Mouse (Mus musculus) limb, embryonic 14.5 days (tissue): ENCODE measurements around the gene H2-M10.2. TPM values are rescaled to one million over a fixed set of nuclear protein-coding genes. Genes with fewer than 3 reads are reported as not detected.
"Not testable (repeated sequence)": the region's sequence is repeated elsewhere in the genome, so short reads cannot be mapped to it uniquely, and the experiment has no call there.

Experiments used
- ATAC-seq: fragments of 200-750 bp; cut with Nextera tagmentation; 2 replicates; pipeline ENCODE4 v1.8.0; 2017; ENCODE audit warnings: low read depth, moderate number of reproducible peaks, moderate TSS enrichment; ENCODE audit not compliant: low FRiP score
- DNase-seq: peaks from one replicate; pipeline ENCODE4 v3.0.0-alpha.2; 2015; ENCODE audit warnings: low spot score
- H3K27ac ChIP-seq: fragments of 300-500 bp; sonication (generic); replicated peaks from 2 replicates; pipeline ENCODE4 v1.5.1; 2014; ENCODE audit warnings: low read depth, mild to moderate bottlenecking, low read length, moderate library complexity, mixed read lengths
- H3K27me3 ChIP-seq: fragments of 300-500 bp; sonication (generic); 2 replicates; pipeline ENCODE4 v1.6.1; 2014; ENCODE audit warnings: low read length, mixed read lengths; ENCODE audit not compliant: control insufficient read depth, insufficient read depth
- H3K36me3 ChIP-seq: fragments of 300-500 bp; sonication (generic); 2 replicates; pipeline ENCODE4 v1.6.1; 2014; ENCODE audit warnings: mild to moderate bottlenecking, low read length, moderate library complexity, mixed read lengths; ENCODE audit not compliant: control insufficient read depth, insufficient read depth
- H3K4me1 ChIP-seq: fragments of 300-500 bp; sonication (generic); 2 replicates; pipeline ENCODE4 v1.6.1; 2014; ENCODE audit warnings: antibody characterized with exemption, low read length, mixed read lengths; ENCODE audit not compliant: control insufficient read depth, insufficient read depth
- H3K4me2 ChIP-seq: fragments of 300-500 bp; sonication (generic); replicated peaks from 2 replicates; pipeline ENCODE4 v1.6.1; 2014; ENCODE audit warnings: low read depth, mild to moderate bottlenecking, low read length, moderate library complexity; ENCODE audit not compliant: severe bottlenecking
- H3K4me3 ChIP-seq: fragments of 300-500 bp; sonication (generic); replicated peaks from 2 replicates; pipeline ENCODE4 v1.5.1; 2014; ENCODE audit warnings: low read length
- H3K9ac ChIP-seq: fragments of 300-500 bp; sonication (generic); 2 replicates; pipeline ENCODE4 v1.6.1; 2014; ENCODE audit warnings: mild to moderate bottlenecking, low read depth, low read length, moderate library complexity; ENCODE audit not compliant: severe bottlenecking
- H3K9me3 ChIP-seq: fragments of 300-500 bp; sonication (generic); 2 replicates; pipeline ENCODE4 v1.6.1; 2016; ENCODE audit warnings: low read length; ENCODE audit not compliant: control insufficient read depth
- POLR2A ChIP-seq: fragments of 200-500 bp; IDR thresholded peaks from 2 replicates; pipeline ENCODE4 v1.8.0; 2012; ENCODE audit warnings: inconsistent platforms, mild to moderate bottlenecking, moderate library complexity, borderline replicate concordance; ENCODE audit not compliant: insufficient read depth, insufficient read length; ENCODE audit errors: extremely low read depth
- WGBS: fragments of 180-500 bp; shearing (Covaris S2); extraction: QIAGEN DNeasy Blood & Tissue Kit; methylation state at CpG from one replicate; pipeline ENCODE4 v1.1.7; 2014; 5-methylcytosine and 5-hydroxymethylcytosine counted together
- polyA plus RNA-seq, 2 experiments: library from polyadenylated mRNA; depleted of rRNA in 1 of 2; stranded (reverse) in 1 of 2; unstranded in 1 of 2; fragments of >200 nt; fragmentation: Nextera tagmentation in 1 of 2; extraction: Ambion mirVana in 1 of 2; gene quantifications; 2 replicates each; pipeline versions ENCODE4 v1.2.1 to v1.2.3; 2012 to 2014

H2-M10.2 gene
- polyA plus RNA-seq, 2 experiments: not detected

- peaks cover 18% of the 10 kb centered on the region for H3K27me3 ChIP-seq
- WGBS: 27% methylated on average over 27 of the region's 33 CpGs
These were observed 37.4 kb downstream of the H2-M10.2 start for GRCm38 (mm10) chr17:36248886-36249285.

GRCm38 (mm10) chr17:36245741-36246140 lies 40.5 kb downstream of the H2-M10.2 start:
- Histone ChIP-seq H3K9me3 (no peaks in the 10 kb centered on the region), H3K36me3 (no peaks in the 10 kb centered on the region), H3K9ac (no peak overlapping the region), H3K27ac (no peak overlapping the region), H3K4me2 (no peak overlapping the region), H3K27me3 (peaks cover 13% of the 10 kb centered on the region), H3K4me1 (peaks cover 3% of the 10 kb centered on the region; the same call in 1 of the 2 replicates), H3K4me3 (no peak overlapping the region)
- ATAC-seq (no peak), DNase-seq (no peak)
- WGBS: 86% methylated on average over 2 of the region's 2 CpGs
- no peak for TF ChIP-seq POLR2A

More at GRCm38 (mm10) chr17:36248886-36249285, 37.4 kb downstream of the H2-M10.2 start:
- Histone ChIP-seq H3K27ac (no peak overlapping the region), H3K4me1 (peaks cover 2% of the 10 kb centered on the region; the same call in 1 of the 2 replicates), H3K4me2 (no peak overlapping the region), H3K36me3 (no peaks in the 10 kb centered on the region), H3K4me3 (no peak overlapping the region), H3K9ac (no peak overlapping the region), H3K9me3 (no peaks in the 10 kb centered on the region)
- DNase-seq: no peak
- no peak for TF ChIP-seq POLR2A
- no peak for ATAC-seq

GRCm38 (mm10) chr17:36244031-36244430 lies 42.3 kb downstream of the H2-M10.2 start:
- Histone ChIP-seq H3K9me3 (no peaks in the 10 kb centered on the region), H3K4me1 (peaks cover 6% of the 10 kb centered on the region; the same call in 1 of the 2 replicates), H3K27ac (no peak overlapping the region), H3K4me2 (no peak overlapping the region), H3K4me3 (no peak overlapping the region), H3K9ac (no peak overlapping the region), H3K27me3 (peaks cover 4% of the 10 kb centered on the region), H3K36me3 (no peaks in the 10 kb centered on the region)
- no peak for ATAC-seq
- WGBS: 40% methylated on average over 5 of the region's 5 CpGs
- no peak for DNase-seq
- TF ChIP-seq POLR2A: no peak

DNA sequence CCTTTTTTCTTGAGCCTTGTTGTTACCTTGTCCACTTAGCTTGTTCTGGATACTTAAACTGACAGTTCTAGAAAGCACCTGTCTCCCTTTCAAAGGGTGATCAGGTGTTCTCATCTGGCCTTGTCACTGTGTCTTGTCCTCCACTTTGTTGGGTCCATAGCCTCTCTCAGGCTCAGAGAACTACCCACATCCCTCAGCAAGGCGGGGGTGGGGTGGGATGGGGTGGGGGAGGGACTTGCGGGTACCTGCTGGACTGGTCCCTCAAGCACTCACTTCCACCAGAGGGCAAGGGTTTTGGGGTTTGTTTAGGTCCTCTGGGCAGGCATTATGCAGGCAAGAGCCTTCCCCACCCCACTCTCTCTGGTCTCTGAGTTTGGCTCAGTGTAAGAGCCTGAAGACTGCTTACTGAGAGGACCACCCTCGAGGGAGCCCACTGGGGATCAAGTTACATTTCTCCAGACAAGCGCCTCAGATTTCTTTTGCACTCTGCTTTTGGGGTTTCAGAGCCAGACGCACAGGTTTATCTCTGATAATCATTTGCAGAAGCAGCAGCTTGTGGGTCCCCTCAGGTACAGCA lies 45.6 kb downstream of the H2-M10.2 start:
- no peak for DNase-seq
- H3K4me3 ChIP-seq: no peak overlapping the region
- H3K36me3 ChIP-seq: no peaks in the 10 kb centered on the region
- no peak for ATAC-seq
- peaks cover 23% of the 10 kb centered on the region for H3K27me3 ChIP-seq
- WGBS: 12% methylated on average over 5 of the region's 5 CpGs
- peaks cover 9% of the 10 kb centered on the region; the same call in 1 of the 2 replicates for H3K4me1 ChIP-seq
- no peak for TF ChIP-seq POLR2A
- no peak overlapping the region for H3K4me2 ChIP-seq
- no peak overlapping the region for H3K9ac ChIP-seq
- no peaks in the 10 kb centered on the region for H3K9me3 ChIP-seq
- H3K27ac ChIP-seq: no peak overlapping the region

- DNase-seq (no peak), ATAC-seq (no peak)
- H3K9me3 ChIP-seq: no peaks in the 10 kb centered on the region
- no peaks in the 10 kb centered on the region for H3K36me3 ChIP-seq
- 3% methylated on average over 27 of the region's 27 CpGs for WGBS
- peak overlapping the region; percentile 29 for H3K4me3 ChIP-seq
- H3K4me1 ChIP-seq: peaks cover 9% of the 10 kb centered on the region; the same call in 1 of the 2 replicates
- peak overlapping the region; percentile 36 for H3K9ac ChIP-seq
- H3K27me3 ChIP-seq: peaks cover 35% of the 10 kb centered on the region
- H3K4me2 ChIP-seq: peak overlapping the region; percentile 46
- no peak for TF ChIP-seq POLR2A
- no peak overlapping the region for H3K27ac ChIP-seq
These were observed 48.9 kb downstream of the H2-M10.2 start for GRCm38 (mm10) chr17:36237321-36237921.

DNA sequence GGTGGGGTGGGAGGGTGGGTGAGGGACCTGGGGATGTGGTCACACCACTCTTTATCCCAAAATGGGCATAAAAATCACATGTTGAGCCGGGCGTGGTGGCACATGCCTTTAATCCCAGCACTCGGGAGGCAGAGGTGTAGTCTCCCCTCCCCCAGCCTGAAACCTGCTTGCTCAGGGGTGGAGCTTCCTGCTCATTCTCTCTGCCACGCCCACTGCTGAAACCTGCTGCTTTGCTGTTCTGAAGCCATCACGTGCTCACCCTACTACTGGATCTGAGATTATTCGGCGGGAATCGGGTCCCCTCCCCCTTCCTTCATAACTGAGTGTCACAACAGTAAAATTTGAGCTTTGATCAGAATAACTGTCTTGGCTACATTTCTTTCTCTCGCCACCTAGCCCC lies 51.0 kb downstream of the H2-M10.2 start:
- ATAC-seq, H3K4me2 ChIP-seq, DNase-seq, H3K9me3 ChIP-seq, H3K4me3 ChIP-seq, H3K9ac ChIP-seq, H3K4me1 ChIP-seq, H3K36me3 ChIP-seq, H3K27ac ChIP-seq: not testable (repeated sequence)
- 15% methylated on average over 8 of the region's 9 CpGs for WGBS
- peaks cover 38% of the 10 kb centered on the region for H3K27me3 ChIP-seq
